Mouse (Mus musculus): Measurements from ENCODE around the gene Pdzd2. TPM values are rescaled to one million over a fixed set of nuclear protein-coding genes. Genes with fewer than 3 reads are reported as not detected.

Pdzd2 gene
- total RNA-seq, 2 experiments from 2014 or later, result 0.27 TPM; not detected in 1

GRCm38 (mm10) chr15:12734221-12734620, 5.5 kb downstream of the Pdzd2 start:
- ATAC-seq (replicated peaks; ENCODE audit: poor library complexity), result no peak

- no peak for ATAC-seq (replicated peaks; ENCODE audit: poor library complexity)
Measured at GRCm38 (mm10) chr15:12732613-12733012, 7.1 kb downstream of the Pdzd2 start.

- no peak for ATAC-seq (replicated peaks; ENCODE audit: poor library complexity)
Measured at GRCm38 (mm10) chr15:12728381-12728780, 11.3 kb downstream of the Pdzd2 start.

- ATAC-seq (replicated peaks; ENCODE audit: poor library complexity), result no peak
Measured at GRCm38 (mm10) chr15:12725256-12725655, 14.5 kb downstream of the Pdzd2 start.

- no peak for ATAC-seq (replicated peaks; ENCODE audit: poor library complexity)
Measured at GRCm38 (mm10) chr15:12721684-12722500, 17.8 kb downstream of the Pdzd2 start.

- no peak for ATAC-seq (replicated peaks; ENCODE audit: poor library complexity)
Measured at GRCm38 (mm10) chr15:12718819-12719218, 20.9 kb downstream of the Pdzd2 start.

GRCm38 (mm10) chr15:12717410-12717809, 22.3 kb downstream of the Pdzd2 start:
- no peak for ATAC-seq (replicated peaks; ENCODE audit: poor library complexity)

- no peak for ATAC-seq (replicated peaks; ENCODE audit: poor library complexity)
Measured at GRCm38 (mm10) chr15:12716881-12717280, 22.8 kb downstream of the Pdzd2 start.

- no peak for ATAC-seq (replicated peaks; ENCODE audit: poor library complexity)
Measured at GRCm38 (mm10) chr15:12714322-12714721, 25.4 kb downstream of the Pdzd2 start.

- no peak for ATAC-seq (replicated peaks; ENCODE audit: poor library complexity)
Measured at GRCm38 (mm10) chr15:12713216-12713615, 26.5 kb downstream of the Pdzd2 start.

- ATAC-seq (replicated peaks; ENCODE audit: poor library complexity), result no peak
Measured at GRCm38 (mm10) chr15:12710036-12710435, 29.7 kb downstream of the Pdzd2 start.

- ATAC-seq (replicated peaks; ENCODE audit: poor library complexity), result no peak
Measured at GRCm38 (mm10) chr15:12708297-12708696, 31.4 kb downstream of the Pdzd2 start.

GRCm38 (mm10) chr15:12706902-12707301, 32.8 kb downstream of the Pdzd2 start:
- ATAC-seq (replicated peaks; ENCODE audit: poor library complexity), result peak; percentile 57

GRCm38 (mm10) chr15:12700367-12700766, 39.4 kb downstream of the Pdzd2 start:
- ATAC-seq (replicated peaks; ENCODE audit: poor library complexity), result no peak

- ATAC-seq (replicated peaks; ENCODE audit: poor library complexity), result no peak
Measured at GRCm38 (mm10) chr15:12697741-12698140, 42.0 kb downstream of the Pdzd2 start.

- no peak for ATAC-seq (replicated peaks; ENCODE audit: poor library complexity)
Measured at GRCm38 (mm10) chr15:12696889-12697288, 42.8 kb downstream of the Pdzd2 start.

GRCm38 (mm10) chr15:12689716-12690381, 49.9 kb downstream of the Pdzd2 start:
- peak; percentile 58 for ATAC-seq (replicated peaks; ENCODE audit: poor library complexity)

GRCm38 (mm10) chr15:12682549-12682948, 57.2 kb downstream of the Pdzd2 start:
- ATAC-seq (replicated peaks; ENCODE audit: poor library complexity), result no peak

- ATAC-seq (replicated peaks; ENCODE audit: poor library complexity), result peak; percentile 37
Measured at GRCm38 (mm10) chr15:12681891-12682290, 57.8 kb downstream of the Pdzd2 start.

- ATAC-seq (replicated peaks; ENCODE audit: poor library complexity), result no peak
Measured at GRCm38 (mm10) chr15:12680750-12681149, 59.0 kb downstream of the Pdzd2 start.

- no peak for ATAC-seq (replicated peaks; ENCODE audit: poor library complexity)
Measured at GRCm38 (mm10) chr15:12679996-12680395, 59.7 kb downstream of the Pdzd2 start.

- no peak for ATAC-seq (replicated peaks; ENCODE audit: poor library complexity)
Measured at GRCm38 (mm10) chr15:12678540-12679112, 61.1 kb downstream of the Pdzd2 start.
